Mouse (Mus musculus) E14TG2a.4 (cell line): ENCODE data around the gene Wdr78.

Experiments
- CTCF ChIP-seq: conservative IDR thresholded peaks from 2 replicates; pipeline ENCODE4 v1.5.1; 2014; ENCODE audit warnings: low read length
- NANOG ChIP-seq: IDR thresholded peaks from 2 replicates; pipeline ENCODE4 v1.6.1; 2014; ENCODE audit warnings: borderline replicate concordance, low read length, mixed read lengths
- POU5F1 ChIP-seq: IDR thresholded peaks from 2 replicates; pipeline ENCODE4 v1.6.1; 2014; ENCODE audit warnings: low read length, borderline replicate concordance

DNA sequence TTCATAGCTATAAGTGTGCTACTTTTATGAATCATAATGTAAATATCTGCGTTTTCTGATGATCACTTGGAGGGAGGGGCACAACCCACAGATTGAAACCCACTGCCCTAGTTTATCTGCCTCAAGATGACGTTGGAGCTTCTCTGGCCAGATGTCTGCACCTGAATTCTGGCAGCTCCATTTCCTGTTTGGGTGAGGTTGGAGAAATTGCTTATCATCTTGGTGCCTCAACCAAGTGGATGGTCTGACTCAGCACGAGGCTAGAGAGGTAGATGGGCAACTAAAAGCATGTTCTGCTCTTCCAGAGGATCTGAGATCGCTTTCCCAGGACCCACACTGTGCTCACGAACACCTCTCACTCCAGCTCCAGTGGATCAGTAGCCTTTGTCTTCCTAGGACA, 49.4 kb downstream of the Wdr78 start:
- no peak for TF ChIP-seq NANOG
- no peak for TF ChIP-seq CTCF
- TF ChIP-seq POU5F1, result no peak
